Mouse (Mus musculus): Measurements from ENCODE around the gene Bicdl2. TPM values are rescaled to one million over a fixed set of nuclear protein-coding genes. Genes with fewer than 3 reads are reported as not detected.
A peak's percentile ranks its signal among the peaks of the same experiment; 100 is the strongest.

Bicdl2 gene
- polyA plus RNA-seq, 1 experiment from 2014 or later: 4.2 TPM

DNA sequence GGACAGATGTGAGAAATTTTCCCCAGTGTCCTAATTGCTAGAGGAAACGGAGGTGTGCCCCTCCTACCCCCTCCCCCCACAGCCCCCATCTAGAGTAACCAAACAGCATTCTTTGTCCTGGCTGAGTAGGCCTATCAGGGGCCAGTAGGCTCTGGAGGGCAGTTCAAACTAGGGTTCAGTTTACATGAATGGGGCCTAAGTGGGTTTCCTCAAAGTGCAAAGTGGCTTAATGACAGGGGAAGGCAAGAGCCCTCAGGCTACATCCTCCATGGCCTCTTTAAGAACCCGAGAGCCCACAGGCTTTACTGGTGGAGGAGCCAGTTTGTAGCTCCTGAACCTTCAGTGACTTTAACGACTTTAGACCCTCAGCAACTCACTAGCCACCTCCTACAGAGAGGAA lies 35.5 kb downstream of the Bicdl2 start:
- H3K36me3 ChIP-seq: no peaks in the 10 kb centered on the region
- peaks cover 6% of the 10 kb centered on the region; the same call in 1 of the 2 replicates for H3K27me3 ChIP-seq (replicated peaks)
- H3K4me1 ChIP-seq (replicated peaks): peaks cover 14% of the 10 kb centered on the region; the same call in 1 of the 2 replicates
- no peak for ATAC-seq
- WGBS: 29% methylated on average over 3 of the region's 3 CpGs
- no peaks in the 10 kb centered on the region for H3K9me3 ChIP-seq
- H3K27ac ChIP-seq: no peak overlapping the region
- H3K9ac ChIP-seq: no peak overlapping the region
- no peak overlapping the region for H3K4me3 ChIP-seq (replicated peaks)
- no peak overlapping the region for H3K4me2 ChIP-seq (replicated peaks)

DNA sequence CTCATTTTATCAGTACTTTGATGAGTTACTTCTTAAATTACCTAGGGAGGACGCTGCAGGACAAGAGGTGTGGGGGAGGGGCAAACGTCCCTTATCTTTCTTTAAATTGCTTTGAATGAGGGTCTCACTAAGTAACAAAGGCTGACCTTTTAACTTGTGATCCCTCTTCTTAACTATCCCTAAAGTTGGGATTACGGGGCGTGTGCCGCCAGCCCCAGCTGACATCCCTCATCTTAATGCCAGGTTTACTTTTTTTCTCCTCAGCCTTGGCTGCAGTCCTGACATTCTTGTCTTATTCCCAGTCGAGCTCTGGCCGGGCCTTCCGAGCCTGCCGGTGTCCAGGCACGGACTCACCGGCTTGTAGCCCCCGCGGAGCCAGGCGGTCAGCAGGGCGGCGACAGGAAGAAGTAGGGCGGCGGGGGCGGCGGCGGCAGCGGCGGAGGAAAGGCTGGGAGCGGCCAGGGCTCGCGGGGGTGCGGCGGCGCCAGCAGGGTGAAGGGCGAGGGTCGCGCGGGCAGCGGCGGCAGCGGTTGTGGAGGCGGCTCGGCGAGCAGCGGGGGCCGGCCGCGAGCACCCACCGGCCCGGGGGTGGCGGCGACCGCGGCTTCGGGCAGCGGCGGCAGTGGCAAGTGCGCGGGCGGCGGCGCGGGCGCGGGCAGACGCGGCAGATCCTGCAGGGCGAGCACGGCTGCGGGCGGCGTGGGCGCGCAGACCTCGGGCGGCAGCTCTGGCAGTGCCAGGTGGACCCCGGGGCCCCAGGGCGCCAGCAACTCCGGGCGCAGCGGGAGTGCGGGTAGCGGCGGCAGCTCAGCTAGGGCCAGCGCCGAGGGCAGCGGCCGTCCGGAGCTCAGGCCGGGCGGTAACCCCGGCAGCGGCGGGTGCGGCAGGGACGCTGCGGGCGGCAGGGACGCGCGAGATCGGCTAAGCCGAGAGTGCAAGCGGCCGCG lies 39.1 kb downstream of the Bicdl2 start:
- H3K36me3 ChIP-seq: no peaks in the 10 kb centered on the region
- no peaks in the 10 kb centered on the region for H3K9me3 ChIP-seq
- H3K27me3 ChIP-seq (replicated peaks): peaks cover 6% of the 10 kb centered on the region; the same call in 1 of the 2 replicates
- no peak overlapping the region for H3K27ac ChIP-seq
- ATAC-seq: peak; percentile 65
- WGBS: under 1% methylated on average over 94 of the region's 101 CpGs
- H3K4me2 ChIP-seq (replicated peaks): peak overlapping the region; percentile 100
- H3K4me1 ChIP-seq (replicated peaks): peaks cover 12% of the 10 kb centered on the region; the same call in 1 of the 2 replicates
- H3K4me3 ChIP-seq (replicated peaks): peak overlapping the region; percentile 77
- H3K9ac ChIP-seq: peak overlapping the region; percentile 55

DNA sequence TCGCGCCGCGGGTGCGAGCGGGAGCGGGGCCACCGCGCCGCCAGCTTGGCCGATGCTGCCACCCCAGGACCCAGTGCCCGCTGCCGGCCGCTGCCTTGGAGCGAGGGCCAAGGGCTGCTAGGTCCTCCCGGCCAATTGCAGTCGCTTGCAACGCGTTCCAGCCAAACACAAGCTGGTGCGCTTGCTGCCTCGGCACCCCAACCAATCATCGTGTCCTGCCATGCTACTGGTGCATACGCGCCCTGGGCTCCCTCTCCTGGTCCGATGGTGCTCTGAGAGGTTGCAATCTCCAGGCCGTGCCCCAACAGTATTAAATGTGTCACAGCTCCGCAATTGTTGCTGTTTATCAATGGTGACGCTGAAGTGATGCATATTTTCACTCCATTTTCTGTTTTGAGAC lies 39.8 kb downstream of the Bicdl2 start:
- Histone ChIP-seq H3K27ac (no peak overlapping the region), H3K27me3 (replicated peaks) (peaks cover 6% of the 10 kb centered on the region; the same call in 1 of the 2 replicates), H3K4me1 (replicated peaks) (0 out of 2 replicates have a peak, but pooled peaks cover 7% of the 10 kb centered on the region), H3K4me3 (replicated peaks) (peak overlapping the region; percentile 77), H3K36me3 (no peaks in the 10 kb centered on the region), H3K9ac (peak overlapping the region; percentile 55), H3K9me3 (no peaks in the 10 kb centered on the region), H3K4me2 (replicated peaks) (peak overlapping the region; percentile 100)
- WGBS: 0% methylated on average over 24 of the region's 28 CpGs
- ATAC-seq: peak; percentile 97

DNA sequence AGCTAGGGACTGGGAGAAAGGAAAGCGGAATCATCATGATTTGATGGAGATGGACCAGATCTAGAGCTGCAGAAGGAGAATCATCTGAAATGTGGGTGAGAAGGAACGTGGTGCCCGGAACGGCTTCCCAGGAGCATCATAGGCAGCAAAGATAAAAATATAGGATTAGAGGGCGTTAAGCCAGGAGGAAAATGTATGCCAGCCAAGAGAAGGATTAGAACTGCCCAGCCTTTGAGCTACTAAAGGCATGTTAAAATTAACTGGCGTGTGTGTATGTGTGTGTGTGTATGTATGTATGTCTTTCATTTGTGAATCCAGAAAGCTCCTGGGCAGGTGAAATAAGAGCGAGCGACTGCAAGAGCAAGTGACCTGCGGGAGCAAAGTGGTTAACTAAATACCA lies 43.0 kb downstream of the Bicdl2 start:
- H3K9me3 ChIP-seq: no peaks in the 10 kb centered on the region
- no peak overlapping the region for H3K4me2 ChIP-seq (replicated peaks)
- H3K27ac ChIP-seq: no peak overlapping the region
- ATAC-seq: no peak
- 87% methylated on average over 9 of the region's 9 CpGs for WGBS
- H3K36me3 ChIP-seq: no peaks in the 10 kb centered on the region
- H3K27me3 ChIP-seq (replicated peaks): peaks cover 6% of the 10 kb centered on the region; the same call in 1 of the 2 replicates
- H3K4me1 ChIP-seq (replicated peaks): 0 out of 2 replicates have a peak, but pooled peaks cover 8% of the 10 kb centered on the region
- no peak overlapping the region for H3K9ac ChIP-seq
- no peak overlapping the region for H3K4me3 ChIP-seq (replicated peaks)

- peaks cover 3% of the 10 kb centered on the region; the same call in 1 of the 2 replicates for H3K27me3 ChIP-seq (replicated peaks)
- no peak overlapping the region for H3K4me3 ChIP-seq (replicated peaks)
- no peak overlapping the region for H3K9ac ChIP-seq
- H3K27ac ChIP-seq: no peak overlapping the region
- no peaks in the 10 kb centered on the region for H3K36me3 ChIP-seq
- 0 out of 2 replicates have a peak, but pooled peaks cover 2% of the 10 kb centered on the region for H3K4me1 ChIP-seq (replicated peaks)
- H3K9me3 ChIP-seq: no peaks in the 10 kb centered on the region
- H3K4me2 ChIP-seq (replicated peaks): no peak overlapping the region
- no peak for ATAC-seq
- WGBS: 60% methylated on average over 7 of the region's 7 CpGs
Observed at GRCm38 (mm10) chr17:23704741-23705140, 44.4 kb downstream of the Bicdl2 start.

GRCm38 (mm10) chr17:23705525-23706104 lies 45.3 kb downstream of the Bicdl2 start:
- Histone ChIP-seq H3K9ac (no peak overlapping the region), H3K27ac (no peak overlapping the region), H3K27me3 (replicated peaks) (no peaks in the 10 kb centered on the region), H3K36me3 (no peaks in the 10 kb centered on the region), H3K4me3 (replicated peaks) (no peak overlapping the region), H3K4me1 (replicated peaks) (0 out of 2 replicates have a peak, but pooled peaks cover 2% of the 10 kb centered on the region), H3K4me2 (replicated peaks) (no peak overlapping the region), H3K9me3 (no peaks in the 10 kb centered on the region)
- 75% methylated on average over 7 of the region's 7 CpGs for WGBS
- peak; percentile 29 for ATAC-seq

- Histone ChIP-seq H3K36me3 (no peaks in the 10 kb centered on the region), H3K9ac (no peak overlapping the region), H3K4me1 (replicated peaks) (0 out of 2 replicates have a peak, but pooled peaks cover 2% of the 10 kb centered on the region), H3K27me3 (replicated peaks) (no peaks in the 10 kb centered on the region), H3K4me2 (replicated peaks) (no peak overlapping the region), H3K4me3 (replicated peaks) (no peak overlapping the region), H3K27ac (no peak overlapping the region), H3K9me3 (no peaks in the 10 kb centered on the region)
- ATAC-seq: peak; percentile 82
- 0% methylated on average over 3 of the region's 3 CpGs for WGBS
Observed at GRCm38 (mm10) chr17:23706212-23706611, 45.9 kb downstream of the Bicdl2 start.

- no peak overlapping the region for H3K4me2 ChIP-seq (replicated peaks)
- H3K27ac ChIP-seq: no peak overlapping the region
- 58% methylated on average over 2 of the region's 2 CpGs for WGBS
- no peaks in the 10 kb centered on the region for H3K36me3 ChIP-seq
- H3K4me3 ChIP-seq (replicated peaks): no peak overlapping the region
- H3K27me3 ChIP-seq (replicated peaks): no peaks in the 10 kb centered on the region
- no peak for ATAC-seq
- no peak overlapping the region for H3K9ac ChIP-seq
- peaks cover 5% of the 10 kb centered on the region for H3K4me1 ChIP-seq (replicated peaks)
- H3K9me3 ChIP-seq: no peaks in the 10 kb centered on the region
Observed at GRCm38 (mm10) chr17:23717003-23717402, 56.7 kb downstream of the Bicdl2 start.

Other genes starting within 250 kb of the Bicdl2 start
- not detected in 2 replicates for gene Vmn2r117, start 180.8 kb upstream of the Bicdl2 start, polyA plus RNA-seq (2015; fragmentation: Nextera tagmentation; extraction: Ambion mirVana)
- 15.2 and 17.7 TPM in 2 replicates for gene Zfp213, start 96.3 kb upstream of the Bicdl2 start, polyA plus RNA-seq (2015; fragmentation: Nextera tagmentation; extraction: Ambion mirVana)
- 10.4 and 10.5 TPM in 2 replicates for gene Zfp13, start 61.0 kb upstream of the Bicdl2 start, polyA plus RNA-seq (2015; fragmentation: Nextera tagmentation; extraction: Ambion mirVana)
- gene Zscan10, start 59.6 kb upstream of the Bicdl2 start, polyA plus RNA-seq (2015; fragmentation: Nextera tagmentation; extraction: Ambion mirVana): 0.14 TPM in 1 of 2 replicates, not detected in the other
- 0.69 and 0.79 TPM in 2 replicates for gene Mmp25, start 15.2 kb upstream of the Bicdl2 start, polyA plus RNA-seq (2015; fragmentation: Nextera tagmentation; extraction: Ambion mirVana)
- 68.9 and 69.9 TPM in 2 replicates for gene Hcfc1r1, start 13.1 kb downstream of the Bicdl2 start, polyA plus RNA-seq (2015; fragmentation: Nextera tagmentation; extraction: Ambion mirVana)
- 43.0 and 43.2 TPM in 2 replicates for gene Thoc6, start 13.4 kb downstream of the Bicdl2 start, polyA plus RNA-seq (2015; fragmentation: Nextera tagmentation; extraction: Ambion mirVana)
- 24.2 and 24.8 TPM in 2 replicates for gene Tnfrsf12a, start 17.0 kb downstream of the Bicdl2 start, polyA plus RNA-seq (2015; fragmentation: Nextera tagmentation; extraction: Ambion mirVana)
- gene Cldn6, start 18.7 kb downstream of the Bicdl2 start, polyA plus RNA-seq (2015; fragmentation: Nextera tagmentation; extraction: Ambion mirVana): 42.8 and 46.2 TPM in 2 replicates
- 1.3 and 2.0 TPM in 2 replicates for gene Cldn9, start 23.5 kb downstream of the Bicdl2 start, polyA plus RNA-seq (2015; fragmentation: Nextera tagmentation; extraction: Ambion mirVana)
- gene 1520401A03Rik, start 62.3 kb downstream of the Bicdl2 start, polyA plus RNA-seq (2015; fragmentation: Nextera tagmentation; extraction: Ambion mirVana): 0.14 TPM in 1 of 2 replicates, not detected in the other
- gene Pkmyt1, start 65.8 kb downstream of the Bicdl2 start, polyA plus RNA-seq (2015; fragmentation: Nextera tagmentation; extraction: Ambion mirVana): 42.3 and 46.0 TPM in 2 replicates
- gene Paqr4, start 80.4 kb downstream of the Bicdl2 start, polyA plus RNA-seq (2015; fragmentation: Nextera tagmentation; extraction: Ambion mirVana): 21.8 and 22.7 TPM in 2 replicates
- gene Kremen2, start 85.3 kb downstream of the Bicdl2 start, polyA plus RNA-seq (2015; fragmentation: Nextera tagmentation; extraction: Ambion mirVana): 0.33 and 0.49 TPM in 2 replicates
- gene Flywch1, start 111.1 kb downstream of the Bicdl2 start, polyA plus RNA-seq (2015; fragmentation: Nextera tagmentation; extraction: Ambion mirVana): 48.3 and 49.4 TPM in 2 replicates
- gene Flywch2, start 125.6 kb downstream of the Bicdl2 start, polyA plus RNA-seq (2015; fragmentation: Nextera tagmentation; extraction: Ambion mirVana): 14.7 TPM in 2 replicates
- 408 and 435 TPM in 2 replicates for gene Srrm2, start 130.0 kb downstream of the Bicdl2 start, polyA plus RNA-seq (2015; fragmentation: Nextera tagmentation; extraction: Ambion mirVana)
- 939 and 946 TPM in 2 replicates for gene Elob, start 168.6 kb downstream of the Bicdl2 start, polyA plus RNA-seq (2015; fragmentation: Nextera tagmentation; extraction: Ambion mirVana)
- 0.14 and 0.20 TPM in 2 replicates for gene Prss33, start 175.6 kb downstream of the Bicdl2 start, polyA plus RNA-seq (2015; fragmentation: Nextera tagmentation; extraction: Ambion mirVana)
- gene Prss32, start 183.3 kb downstream of the Bicdl2 start, polyA plus RNA-seq (2015; fragmentation: Nextera tagmentation; extraction: Ambion mirVana): 5.1 and 9.9 TPM in 2 replicates
- gene Prss41, start 183.7 kb downstream of the Bicdl2 start, polyA plus RNA-seq (2015; fragmentation: Nextera tagmentation; extraction: Ambion mirVana): 2.1 and 3.3 TPM in 2 replicates
- gene Prss21, start 207.6 kb downstream of the Bicdl2 start, polyA plus RNA-seq (2015; fragmentation: Nextera tagmentation; extraction: Ambion mirVana): not detected in 2 replicates
- gene Dcpp1, start 220.4 kb downstream of the Bicdl2 start, polyA plus RNA-seq (2015; fragmentation: Nextera tagmentation; extraction: Ambion mirVana): not detected in 2 replicates
- gene Dcpp2, start 220.4 kb downstream of the Bicdl2 start, polyA plus RNA-seq (2015; fragmentation: Nextera tagmentation; extraction: Ambion mirVana): not detected in 2 replicates